Mouse (Mus musculus) ES-Bruce4 (cell line): ENCODE results near the gene Noxo1.

Source experiments
- CTCF ChIP-seq: IDR thresholded peaks from one replicate; pipeline ENCODE4 v1.8.1; 2011; ENCODE audit warnings: low read depth, low read length
- EP300 ChIP-seq: IDR thresholded peaks from 2 replicates; pipeline ENCODE4 v1.6.1; 2011; ENCODE audit warnings: low read depth, low read length; ENCODE audit not compliant: insufficient read depth
- POLR2A ChIP-seq: IDR thresholded peaks from one replicate; pipeline ENCODE4 v1.8.1; 2011; ENCODE audit warnings: low read length; ENCODE audit not compliant: insufficient read depth

- TF ChIP-seq CTCF: no peak
- TF ChIP-seq EP300: no peak
- TF ChIP-seq POLR2A: peak; percentile 10
These were observed 26.3 kb downstream of the Noxo1 start for GRCm38 (mm10) chr17:24722220-24722924.
